Mouse (Mus musculus) gastrocnemius, adult 2 months (tissue): ENCODE data around the gene Ube3c. TPM values are rescaled to one million over a fixed set of nuclear protein-coding genes. Genes with fewer than 3 reads are reported as not detected.
"Not testable (repeated sequence)": the region's sequence is repeated elsewhere in the genome, so short reads cannot be mapped to it uniquely, and the experiment has no call there.

Source experiments
- DNase-seq: peaks from one replicate; pipeline ENCODE4 v3.0.0; 2022
- H3K27ac ChIP-seq: fragments of 200-600 bp; 2 replicates; pipeline ENCODE4 v1.8.1; 2022; ENCODE audit warnings: mild to moderate bottlenecking
- H3K4me3 ChIP-seq: fragments of 200-600 bp; 2 replicates; pipeline ENCODE4 v1.8.1; 2022; ENCODE audit warnings: mild to moderate bottlenecking, moderate library complexity
- CTCF ChIP-seq: fragments of 200-600 bp; IDR thresholded peaks from 2 replicates; pipeline ENCODE4 v1.8.1; 2022; ENCODE audit warnings: antibody characterized with exemption, mild to moderate bottlenecking, moderate library complexity
- intact Hi-C: fragments of 180-260 bp; cut with DNase I; formaldehyde crosslinking; loops from one replicate; pipeline ENCODE4 v1.15.1; 2025
- total RNA-seq, 2 experiments: library from RNA; stranded (reverse); gene quantifications; 2 replicates each; pipeline ENCODE4 v1.2.3; 2021

Gene Ube3c
- total RNA-seq, 2 experiments from 2014 or later = 35.9 to 36.3 TPM

GRCm38 (mm10) chr5:29629941-29630340, 60.9 kb downstream of the Ube3c start:
- Histone ChIP-seq H3K27ac (no peak overlapping the region), H3K4me3 (no peak overlapping the region)
- no peak for TF ChIP-seq CTCF
- DNase-seq = no peak
- intact Hi-C loops = no loop called here

GRCm38 (mm10) chr5:29631711-29632110, 62.7 kb downstream of the Ube3c start:
- no peak overlapping the region for H3K27ac ChIP-seq
- no peak for DNase-seq
- TF ChIP-seq CTCF = no peak
- H3K4me3 ChIP-seq = no peak overlapping the region
- intact Hi-C loops = no loop called here

GRCm38 (mm10) chr5:29636298-29636697, 67.3 kb downstream of the Ube3c start:
- no peak for DNase-seq
- intact Hi-C loops = no loop called here
- TF ChIP-seq CTCF = no peak
- Histone ChIP-seq H3K27ac (no peak overlapping the region), H3K4me3 (no peak overlapping the region)

GRCm38 (mm10) chr5:29636884-29637283, 67.8 kb downstream of the Ube3c start:
- peak; percentile 10; the same call in 1 of the 2 replicates for TF ChIP-seq CTCF
- intact Hi-C loops = no loop called here

GRCm38 (mm10) chr5:29641124-29641884, 72.3 kb downstream of the Ube3c start:
- DNase-seq = no peak
- Histone ChIP-seq H3K4me3 (no peak overlapping the region), H3K27ac (no peak overlapping the region)
- intact Hi-C loops = no loop called here
- no peak for TF ChIP-seq CTCF

More at GRCm38 (mm10) chr5:29636884-29637283, 67.8 kb downstream of the Ube3c start:
- no peak for DNase-seq
- no peak overlapping the region for H3K27ac ChIP-seq
- no peak overlapping the region for H3K4me3 ChIP-seq

- no peak for DNase-seq
- Histone ChIP-seq H3K27ac (no peak overlapping the region), H3K4me3 (no peak overlapping the region)
- no peak for TF ChIP-seq CTCF
- intact Hi-C loops = no loop called here
These were observed 82.7 kb downstream of the Ube3c start for GRCm38 (mm10) chr5:29651696-29652095.

- intact Hi-C loops = no loop called here
- Histone ChIP-seq H3K27ac (no peak overlapping the region), H3K4me3 (no peak overlapping the region)
- no peak for TF ChIP-seq CTCF
- no peak for DNase-seq
These were observed 88.7 kb downstream of the Ube3c start for GRCm38 (mm10) chr5:29657590-29658339.

GRCm38 (mm10) chr5:29661246-29661645, 92.2 kb downstream of the Ube3c start:
- H3K27ac ChIP-seq, intact Hi-C loops, DNase-seq, H3K4me3 ChIP-seq: not testable (repeated sequence)

- no peak overlapping the region for H3K4me3 ChIP-seq
- intact Hi-C loops = no loop called here
These were observed 96.3 kb downstream of the Ube3c start for GRCm38 (mm10) chr5:29665391-29665790.

GRCm38 (mm10) chr5:29672551-29672950, 103.5 kb downstream of the Ube3c start:
- intact Hi-C loops = no loop called here
- no peak for TF ChIP-seq CTCF
- H3K27ac ChIP-seq = no peak overlapping the region
- no peak for DNase-seq
- H3K4me3 ChIP-seq = no peak overlapping the region

More at GRCm38 (mm10) chr5:29665391-29665790, 96.3 kb downstream of the Ube3c start:
- no peak for DNase-seq
- H3K27ac ChIP-seq = no peak overlapping the region
- TF ChIP-seq CTCF = no peak

- DNase-seq = no peak
- Histone ChIP-seq H3K4me3 (no peak overlapping the region), H3K27ac (no peak overlapping the region)
- intact Hi-C loops = no loop called here
- no peak for TF ChIP-seq CTCF
These were observed 105.3 kb downstream of the Ube3c start for GRCm38 (mm10) chr5:29674305-29674704.

- TF ChIP-seq CTCF = no peak
- no peak for DNase-seq
- H3K27ac ChIP-seq = no peak overlapping the region
- intact Hi-C loops = no loop called here
- no peak overlapping the region for H3K4me3 ChIP-seq
These were observed 107.4 kb downstream of the Ube3c start for GRCm38 (mm10) chr5:29676445-29676844.

GRCm38 (mm10) chr5:29685085-29685484, 116.0 kb downstream of the Ube3c start:
- Histone ChIP-seq H3K4me3 (no peak overlapping the region), H3K27ac (no peak overlapping the region)
- TF ChIP-seq CTCF = no peak
- intact Hi-C loops = no loop called here
- no peak for DNase-seq
